Mouse (Mus musculus) G1E (cell line): Measurements from ENCODE around the gene Ears2.

Experiments
- CTCF ChIP-seq: IDR thresholded peaks from 2 replicates; pipeline ENCODE4 v1.5.1; 2012; ENCODE audit warnings: low read depth, low read length, inconsistent platforms, mixed read lengths
- GATA1 ChIP-seq: IDR thresholded peaks from 2 replicates; pipeline ENCODE4 v1.6.1; 2012; ENCODE audit warnings: borderline replicate concordance, low read length, inconsistent platforms, mixed read lengths
- GATA2 ChIP-seq: IDR thresholded peaks from 2 replicates; pipeline ENCODE4 v1.6.1; 2012; ENCODE audit warnings: low read depth, low read length, inconsistent platforms, borderline replicate concordance
- POLR2AphosphoS5 ChIP-seq: IDR thresholded peaks from 2 replicates; pipeline ENCODE4 v1.6.1; 2012; ENCODE audit warnings: low read depth, low read length, inconsistent platforms; ENCODE audit not compliant: insufficient replicate concordance
- TAL1 ChIP-seq: conservative IDR thresholded peaks from 2 replicates; pipeline ENCODE4 v1.6.1; 2012; ENCODE audit warnings: low read depth, low read length, inconsistent platforms, mixed read lengths

DNA sequence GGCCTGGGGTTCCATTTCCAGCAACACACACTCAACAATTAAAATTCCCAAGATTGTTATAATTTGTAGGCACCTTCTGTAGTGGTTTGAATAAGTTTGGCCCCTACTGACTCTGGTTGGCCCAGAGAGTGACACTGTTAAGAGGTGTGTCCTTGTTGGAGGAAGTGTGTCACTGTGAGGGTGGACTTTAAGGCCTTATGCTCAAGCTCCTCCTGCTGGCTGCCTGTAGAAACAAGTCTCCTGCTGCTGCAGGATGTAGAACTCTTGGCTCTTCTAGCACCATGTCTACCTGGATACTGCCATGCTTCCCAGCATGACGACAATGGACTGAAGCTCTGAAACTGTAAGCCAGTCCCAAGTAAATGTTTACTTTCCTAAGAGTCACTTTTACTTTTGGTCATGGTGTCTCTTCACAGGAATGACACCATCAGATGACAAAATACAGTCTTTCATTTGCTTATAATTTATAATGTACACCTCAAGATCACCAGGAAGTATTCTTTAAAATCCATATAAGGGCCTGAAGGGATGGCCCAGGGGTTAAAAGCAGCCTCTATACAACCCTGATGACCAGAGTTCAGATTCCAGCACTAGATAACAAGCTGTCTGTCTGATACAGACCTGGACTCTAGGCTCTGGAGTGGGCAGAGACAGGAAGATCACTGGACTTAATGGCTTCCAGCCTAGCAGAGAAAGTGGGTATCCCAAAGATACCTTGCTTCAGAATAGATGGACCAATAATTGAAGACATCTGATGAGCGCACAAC is 27.7 kb upstream of the Ears2 start:
- TF ChIP-seq CTCF (no peak), POLR2AphosphoS5 (no peak), GATA2 (no peak), GATA1 (no peak), TAL1 (no peak)
